Mouse (Mus musculus): ENCODE results near the gene Hopx. TPM values are rescaled to one million over a fixed set of nuclear protein-coding genes. Genes with fewer than 3 reads are reported as not detected.

Gene Hopx
- polyA plus RNA-seq, 1 experiment = not detected

DNA sequence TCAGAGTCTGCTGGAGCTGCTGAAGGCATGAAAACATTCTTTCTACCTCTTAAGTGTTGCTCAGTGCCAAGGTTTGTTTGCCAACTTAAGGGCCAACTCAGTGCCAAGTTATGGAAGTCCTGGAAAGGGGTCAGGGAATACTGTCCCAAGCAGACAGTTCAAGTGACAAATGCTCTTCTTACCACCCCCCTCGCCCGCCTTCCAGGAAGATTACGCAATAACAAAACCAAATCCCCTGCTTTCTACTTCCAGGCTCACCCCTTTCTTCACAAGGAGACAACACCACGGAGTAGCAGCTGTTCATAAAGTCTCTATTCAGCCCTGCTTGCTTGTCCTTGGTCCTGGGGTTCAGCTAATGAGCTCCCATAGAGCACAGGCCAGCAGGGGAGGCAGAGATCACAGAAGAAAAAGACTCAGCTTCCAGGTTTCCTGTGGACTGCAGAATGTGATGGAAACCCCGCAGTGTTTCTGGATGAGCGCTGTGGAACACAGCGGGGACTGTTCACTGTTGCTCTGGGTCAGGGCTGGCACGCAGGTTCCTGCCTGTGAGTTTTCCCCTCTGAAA is 22.9 kb upstream of the Hopx start:
- TF ChIP-seq GATA1 (IDR thresholded peaks at IDR 0.05; ENCODE audit: low read length) = no peak

DNA sequence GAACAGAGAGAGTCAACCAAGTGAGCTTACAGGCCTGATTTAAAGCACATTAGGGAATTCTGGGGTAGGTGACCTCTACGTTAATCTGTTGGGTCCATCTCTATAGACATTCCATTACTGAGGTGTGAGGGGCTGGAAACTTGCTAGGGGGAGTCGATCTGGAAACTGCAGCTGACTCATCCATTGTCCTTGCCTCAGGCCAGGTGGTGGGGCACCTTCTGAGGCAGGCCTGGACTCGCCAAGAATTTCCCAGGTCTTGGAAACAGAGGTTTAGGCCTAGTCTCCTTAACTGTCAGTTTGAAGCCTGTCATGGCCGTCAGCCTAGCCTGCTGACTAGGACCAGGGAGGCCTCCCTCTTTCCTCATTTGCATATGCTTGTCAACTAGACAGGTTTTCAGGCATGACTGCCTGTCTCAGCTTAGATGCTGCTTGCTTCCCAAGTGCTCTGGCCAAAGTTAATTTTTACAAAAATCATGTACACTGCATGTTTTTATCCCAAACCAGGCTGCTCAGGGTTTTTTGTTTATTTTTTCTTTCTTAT is 21.8 kb upstream of the Hopx start:
- no peak for TF ChIP-seq GATA1 (IDR thresholded peaks at IDR 0.05; ENCODE audit: low read length)

DNA sequence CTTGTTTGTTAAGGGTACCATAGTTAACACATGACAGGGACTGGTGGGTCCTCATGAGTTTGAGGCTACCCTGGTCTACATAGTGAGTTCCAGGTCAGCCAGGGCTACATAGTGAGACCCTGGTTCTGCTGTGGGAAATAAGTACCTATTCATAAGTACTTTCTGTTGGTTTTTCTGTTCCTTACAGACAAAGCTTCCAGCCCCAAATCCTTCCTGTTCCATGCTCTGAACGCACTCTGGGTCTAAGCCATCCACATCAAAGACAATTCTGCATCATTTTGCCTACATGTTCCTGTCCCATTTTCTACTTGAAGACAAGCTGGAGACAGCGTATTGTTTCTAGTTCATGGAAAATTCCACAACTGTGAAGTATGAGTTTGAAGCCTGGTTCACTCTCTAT is 20.0 kb upstream of the Hopx start:
- TF ChIP-seq GATA1 (IDR thresholded peaks at IDR 0.05; ENCODE audit: low read length) = no peak

DNA sequence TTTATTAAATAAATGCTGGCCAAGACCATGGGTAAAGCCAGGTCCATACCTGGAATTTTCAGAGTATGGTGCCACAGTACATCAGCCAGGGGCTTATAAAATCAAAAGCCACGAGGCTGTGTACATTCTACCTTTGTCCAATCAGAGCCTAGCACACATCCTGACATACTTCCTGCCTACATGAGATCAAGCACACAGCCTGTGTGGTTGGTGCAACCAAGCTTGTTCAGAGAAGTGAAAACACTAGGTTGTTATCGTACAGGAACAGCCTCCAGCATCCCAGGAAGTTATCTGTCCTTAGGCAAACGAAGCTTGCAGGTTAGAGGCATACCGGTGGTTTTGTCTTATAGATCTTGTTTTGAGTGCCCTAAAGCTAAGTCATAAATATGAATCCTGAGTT is 19.5 kb upstream of the Hopx start:
- TF ChIP-seq GATA1 (IDR thresholded peaks at IDR 0.05; ENCODE audit: low read length) = no peak

DNA sequence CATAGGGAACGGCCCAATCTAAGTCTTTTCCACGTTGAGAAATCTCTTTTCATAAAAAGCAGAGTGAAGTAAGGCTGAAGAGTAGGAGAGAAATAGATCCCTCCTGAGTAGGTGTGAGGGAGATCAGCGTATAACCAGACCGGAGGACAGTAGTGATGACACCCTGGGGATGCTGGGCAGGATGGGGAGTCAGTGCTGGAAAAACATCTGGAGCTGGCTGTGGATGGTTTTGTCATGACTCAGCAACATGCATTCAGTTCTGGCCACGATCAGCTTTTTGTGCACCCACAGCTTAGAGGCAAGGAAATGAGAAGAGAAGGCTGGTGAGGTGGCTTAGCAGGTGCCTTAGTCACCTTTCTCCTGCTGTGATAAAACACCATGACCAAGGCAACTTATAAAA is 19.0 kb upstream of the Hopx start:
- no peak for TF ChIP-seq GATA1 (IDR thresholded peaks at IDR 0.05; ENCODE audit: low read length)

DNA sequence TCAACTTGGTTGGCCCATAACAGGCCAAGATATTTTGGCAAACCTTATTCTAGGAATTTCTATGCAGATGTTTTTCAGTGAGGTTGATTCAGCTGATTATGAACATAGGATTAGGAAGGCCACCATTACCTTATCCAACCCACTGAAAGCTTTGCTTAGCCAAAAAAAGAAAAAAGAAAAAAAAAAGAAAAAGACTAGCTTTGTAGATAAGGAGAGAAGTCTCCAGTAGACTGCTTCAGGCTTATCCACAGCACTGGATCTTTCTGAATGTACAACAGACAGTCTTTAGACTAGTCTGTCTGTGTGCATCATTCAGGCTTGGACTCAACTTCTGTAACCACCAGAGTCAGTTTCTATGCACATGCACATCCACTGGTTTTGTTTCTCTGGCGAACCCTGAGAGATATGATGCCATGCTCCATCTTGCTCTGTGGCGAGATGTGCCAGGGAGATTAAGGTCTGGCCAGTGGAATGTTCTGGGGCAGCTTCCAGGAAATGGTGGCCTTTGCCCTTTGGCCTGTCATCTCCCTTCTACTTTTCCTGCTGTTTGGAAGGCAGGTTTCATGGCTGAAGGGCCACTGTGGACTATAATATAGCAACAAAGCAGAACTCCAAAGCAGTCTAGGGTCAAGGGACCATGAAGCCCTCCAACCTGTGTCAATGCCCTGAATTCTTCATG is 17.7 kb upstream of the Hopx start:
- TF ChIP-seq GATA1 (IDR thresholded peaks at IDR 0.05; ENCODE audit: low read length) = no peak

DNA sequence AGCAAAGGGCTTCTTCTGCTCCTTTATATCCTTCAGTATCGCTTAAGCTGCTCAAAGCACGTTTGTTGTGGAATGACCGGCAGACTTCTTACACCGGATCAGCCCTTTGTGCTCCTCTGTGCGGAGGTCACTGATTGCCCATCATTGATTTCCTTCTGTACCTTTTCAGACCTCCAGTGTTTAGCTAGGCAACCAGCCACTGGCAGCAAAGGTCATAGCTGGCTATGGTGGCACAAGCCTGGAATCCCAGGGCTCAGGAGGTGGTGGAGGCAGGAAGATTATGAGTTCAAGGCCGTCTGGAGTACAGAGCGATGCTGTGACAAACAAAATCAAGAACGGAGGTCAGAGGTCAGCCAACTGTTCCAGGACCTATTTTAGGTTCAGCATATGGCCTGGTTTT is 17.0 kb upstream of the Hopx start:
- TF ChIP-seq GATA1 (IDR thresholded peaks at IDR 0.05; ENCODE audit: low read length) = no peak

DNA sequence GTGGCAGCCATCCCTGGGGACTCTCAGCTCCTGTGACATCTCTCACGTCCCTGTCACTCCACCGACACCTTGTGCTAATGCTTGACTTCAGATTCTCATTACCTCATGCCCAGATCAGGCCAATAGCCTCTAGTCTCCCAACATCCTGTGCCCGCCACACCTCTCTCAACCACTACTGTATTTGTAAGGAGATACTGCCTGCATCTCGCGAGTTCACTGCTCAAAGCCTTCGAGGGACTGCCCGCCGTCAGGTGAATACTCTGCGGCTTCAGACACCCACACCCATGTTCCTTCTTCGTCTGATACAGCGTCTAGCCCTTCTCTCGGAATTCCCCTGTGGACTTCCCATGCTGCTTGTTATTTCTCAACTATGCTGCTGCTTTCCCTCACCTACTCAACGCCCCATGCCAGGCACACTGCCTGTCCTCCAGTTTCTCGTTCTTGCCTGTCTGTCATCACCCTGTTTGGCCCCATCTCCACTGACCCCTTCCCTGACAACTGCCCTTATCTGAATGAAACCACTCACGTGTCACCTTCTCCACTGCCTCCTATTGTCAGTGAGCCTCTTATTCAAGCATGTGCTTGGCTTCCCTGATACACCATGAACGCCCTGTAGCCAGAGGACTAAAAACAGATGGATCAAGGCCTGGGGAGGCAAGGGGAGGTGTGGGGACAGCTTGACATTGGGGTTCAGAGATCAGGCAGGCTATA is 15.5 kb upstream of the Hopx start:
- no peak for TF ChIP-seq GATA1 (IDR thresholded peaks at IDR 0.05; ENCODE audit: low read length)

DNA sequence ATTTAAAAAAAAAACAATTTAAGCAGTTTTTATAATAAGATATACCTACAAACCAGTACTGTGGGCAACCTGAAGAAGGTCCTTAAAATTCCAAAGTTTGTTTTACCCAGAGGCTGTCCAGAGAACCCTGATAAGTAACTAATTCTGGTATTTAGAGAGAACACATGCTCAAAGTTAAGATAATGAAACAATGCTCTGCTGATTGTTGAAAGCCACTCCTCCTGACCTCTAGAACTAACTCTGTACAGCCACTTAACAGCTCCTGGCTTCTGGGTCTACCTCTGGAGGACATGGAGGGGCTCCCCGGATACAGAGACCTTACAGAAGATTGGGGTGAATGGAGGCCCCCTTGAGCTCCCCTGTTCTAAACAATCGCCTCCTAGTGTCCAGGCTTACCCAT is 15.0 kb upstream of the Hopx start:
- no peak for TF ChIP-seq GATA1 (IDR thresholded peaks at IDR 0.05; ENCODE audit: low read length)

DNA sequence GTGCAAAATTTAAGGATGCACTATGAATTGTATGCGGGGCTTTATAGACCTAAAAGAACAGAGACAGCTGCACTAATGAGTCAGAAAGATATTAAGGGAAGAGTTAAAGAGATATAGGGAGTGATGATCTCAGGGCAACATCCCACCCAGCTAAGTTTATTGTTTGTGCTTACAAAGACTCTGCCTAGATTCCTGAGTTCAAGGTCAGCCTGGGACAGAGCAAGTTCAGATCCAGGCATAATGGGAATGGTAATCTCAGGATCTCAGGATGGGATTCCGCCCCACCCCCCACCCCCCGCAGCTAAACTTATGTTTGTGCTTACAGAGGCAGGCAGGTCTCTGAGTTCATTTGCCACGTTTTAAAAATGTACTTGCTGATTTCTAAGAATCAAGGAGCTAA is 13.9 kb upstream of the Hopx start:
- TF ChIP-seq GATA1 (IDR thresholded peaks at IDR 0.05; ENCODE audit: low read length) = no peak

DNA sequence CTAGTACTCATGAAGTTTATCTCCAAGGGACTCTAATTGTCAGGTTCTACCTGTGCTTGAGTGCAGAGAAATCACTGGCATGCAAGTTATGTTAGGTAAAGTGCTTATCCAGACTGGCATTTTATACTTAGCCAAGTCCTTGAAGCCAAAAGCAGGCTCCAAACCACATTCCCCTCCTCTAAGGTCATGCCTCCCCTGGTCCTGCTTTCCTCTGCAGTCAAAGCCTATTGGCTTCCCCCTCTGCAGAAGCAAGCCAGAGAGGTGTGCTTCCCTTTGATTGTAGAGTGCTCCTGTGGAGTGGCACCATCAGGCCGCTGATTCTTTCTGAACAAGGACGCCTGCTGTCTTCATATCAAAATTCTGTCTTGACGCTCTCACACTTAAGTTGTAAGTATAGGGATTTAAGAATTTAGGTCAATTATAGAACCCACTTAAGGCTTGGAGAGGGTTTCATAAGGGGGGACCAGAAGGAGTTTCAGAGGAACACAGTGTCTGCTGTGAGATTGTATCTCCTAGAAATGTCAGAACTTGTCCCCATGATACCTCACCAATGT is 11.6 kb upstream of the Hopx start:
- no peak for TF ChIP-seq GATA1 (IDR thresholded peaks at IDR 0.05; ENCODE audit: low read length)

DNA sequence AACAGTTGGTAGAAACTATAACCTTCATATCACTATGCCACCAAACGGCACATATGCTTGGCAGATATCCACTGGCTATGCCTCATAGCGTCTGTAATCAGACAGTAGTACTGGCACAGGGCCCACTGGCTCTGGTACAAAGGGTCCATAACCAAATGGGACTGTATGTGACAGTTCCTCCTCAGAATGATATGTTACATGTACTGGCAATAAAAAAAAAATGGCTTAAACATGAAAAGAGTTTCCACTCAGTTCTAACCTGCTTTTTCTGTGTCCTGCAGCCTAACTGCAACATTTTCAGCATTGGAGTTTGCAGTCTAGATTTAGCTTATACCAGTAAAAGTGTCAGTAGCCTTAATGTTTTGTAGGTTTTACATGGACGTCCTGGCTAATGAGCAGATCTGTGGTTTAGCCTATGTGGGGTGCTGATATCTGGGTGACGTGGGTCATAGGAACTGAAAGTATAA is 9.9 kb upstream of the Hopx start:
- TF ChIP-seq GATA1 (IDR thresholded peaks at IDR 0.05; ENCODE audit: low read length) = no peak

DNA sequence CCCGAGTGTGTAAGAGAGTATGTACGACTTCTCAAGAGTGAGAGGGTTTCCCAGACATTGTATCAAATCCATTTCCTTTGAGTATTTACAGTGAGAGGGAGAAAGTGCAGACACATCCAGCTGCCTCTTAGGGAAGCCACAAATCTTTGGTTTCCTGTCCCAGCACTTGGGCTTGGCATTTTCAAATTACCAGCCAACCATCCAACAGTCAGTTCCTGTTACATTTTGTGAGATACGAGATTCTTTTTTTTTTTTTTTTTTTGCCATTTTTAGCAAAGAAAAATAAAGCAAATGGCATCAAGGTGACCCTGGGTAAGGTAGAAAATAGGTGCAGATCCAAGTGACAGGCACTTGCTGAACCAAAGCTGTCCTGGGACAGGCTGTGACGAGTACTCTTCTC is 9.2 kb upstream of the Hopx start:
- no peak for TF ChIP-seq GATA1 (IDR thresholded peaks at IDR 0.05; ENCODE audit: low read length)

DNA sequence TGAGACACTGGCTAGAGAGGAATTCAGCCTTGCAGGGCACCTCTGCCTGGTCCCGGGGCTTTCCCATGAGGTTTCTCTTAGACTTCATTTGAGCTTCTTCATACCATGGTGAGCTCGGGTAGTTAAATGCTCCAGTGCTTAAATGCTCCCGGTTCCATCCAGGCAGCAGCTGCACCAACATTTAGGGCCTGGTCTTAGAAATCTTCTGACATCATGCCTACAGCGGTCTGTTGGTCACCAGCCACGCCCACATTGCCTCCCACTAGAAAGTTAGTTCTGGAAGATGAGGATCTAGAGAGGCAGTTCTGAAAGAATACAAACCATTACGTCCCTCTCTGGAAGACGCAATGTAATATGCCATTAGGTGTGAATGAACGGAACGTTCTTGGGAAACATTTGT is 8.7 kb upstream of the Hopx start:
- TF ChIP-seq GATA1 (IDR thresholded peaks at IDR 0.05; ENCODE audit: low read length) = no peak

DNA sequence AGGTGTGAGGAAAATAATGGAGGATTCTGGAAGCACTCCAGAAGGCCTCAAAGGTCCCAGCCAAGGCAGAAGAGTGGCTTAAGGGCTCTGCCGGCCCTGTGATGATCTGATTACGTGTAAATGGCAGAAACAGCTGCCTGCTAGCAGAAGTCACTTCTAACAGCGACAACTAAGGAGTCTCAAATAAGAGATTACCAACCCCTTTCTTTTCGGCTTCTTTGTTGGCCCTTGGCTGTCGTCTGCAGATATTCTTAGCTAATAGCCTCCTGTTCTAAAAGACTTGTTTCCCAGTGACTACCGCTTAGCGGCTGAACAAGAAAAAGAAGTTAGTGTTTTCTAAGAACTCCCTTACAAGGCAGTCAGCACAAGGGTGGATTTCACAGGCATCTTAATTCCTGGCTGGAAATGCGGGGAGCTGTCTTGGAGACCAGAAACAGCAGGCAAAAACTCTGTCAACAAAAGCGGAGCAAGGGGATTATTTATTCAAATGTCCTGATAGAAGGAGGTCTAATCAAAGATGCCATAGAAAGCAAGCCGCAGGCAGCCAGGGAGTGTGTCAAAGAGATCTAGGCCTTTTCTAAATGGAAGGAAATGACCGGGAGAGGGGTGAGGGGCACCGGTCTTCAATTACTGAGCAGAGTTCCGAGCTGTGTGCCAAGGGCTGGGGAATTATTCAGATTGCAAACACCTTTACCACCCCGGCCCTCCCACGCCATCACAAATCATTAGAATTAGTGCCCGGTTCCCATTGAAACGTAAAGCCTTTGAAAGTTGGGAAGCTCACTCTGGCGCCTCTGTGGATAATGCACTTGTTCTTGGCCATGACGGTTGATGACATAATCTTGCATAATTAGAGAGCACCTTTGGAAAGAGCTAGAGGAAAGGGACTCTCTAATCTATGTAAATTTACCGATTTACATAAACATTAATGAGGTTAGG is 7.6 kb upstream of the Hopx start:
- no peak for TF ChIP-seq GATA1 (IDR thresholded peaks at IDR 0.05; ENCODE audit: low read length)

All from G1E-ER4 (cell line).